Mouse (Mus musculus) liver, embryonic 14.5 days (tissue): ENCODE data around the gene Upp2.

Experiments
- CTCF ChIP-seq: IDR thresholded peaks from 2 replicates; pipeline ENCODE4 v1.5.1; 2016; ENCODE audit warnings: antibody characterized with exemption, low read depth, control low read depth
- EP300 ChIP-seq: IDR thresholded peaks from 2 replicates; pipeline ENCODE4 v1.6.1; 2016; ENCODE audit warnings: antibody characterized with exemption, low read depth

DNA sequence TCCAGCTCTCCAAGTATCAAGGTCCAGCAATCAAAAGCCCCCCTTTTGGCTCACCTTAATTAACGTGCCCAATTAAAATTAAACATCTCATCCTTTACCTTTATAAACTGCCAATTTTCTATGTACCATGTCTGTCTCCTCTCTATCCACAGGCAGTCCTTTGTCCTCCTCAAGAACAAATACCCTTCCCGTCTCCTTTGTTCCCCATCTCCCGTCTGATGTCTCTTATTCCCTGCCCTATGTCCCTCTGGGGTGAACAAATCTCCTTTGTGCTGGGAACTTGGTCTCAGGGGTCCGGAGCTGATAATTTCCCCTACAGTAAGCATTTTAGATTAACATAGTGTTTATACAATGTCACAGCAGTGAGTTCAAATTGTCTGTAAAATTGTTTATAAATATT lies 230.4 kb downstream of the Upp2 start:
- TF ChIP-seq CTCF (no peak), EP300 (no peak)
